Mouse (Mus musculus): ENCODE measurements at regions not wholly inside any gene's neighbourhood (a gene's known extent, or its start where the extent isn't known, plus 50 kb on each side); places are given as distances from the start of the nearest gene placed in this dataset.

DNA sequence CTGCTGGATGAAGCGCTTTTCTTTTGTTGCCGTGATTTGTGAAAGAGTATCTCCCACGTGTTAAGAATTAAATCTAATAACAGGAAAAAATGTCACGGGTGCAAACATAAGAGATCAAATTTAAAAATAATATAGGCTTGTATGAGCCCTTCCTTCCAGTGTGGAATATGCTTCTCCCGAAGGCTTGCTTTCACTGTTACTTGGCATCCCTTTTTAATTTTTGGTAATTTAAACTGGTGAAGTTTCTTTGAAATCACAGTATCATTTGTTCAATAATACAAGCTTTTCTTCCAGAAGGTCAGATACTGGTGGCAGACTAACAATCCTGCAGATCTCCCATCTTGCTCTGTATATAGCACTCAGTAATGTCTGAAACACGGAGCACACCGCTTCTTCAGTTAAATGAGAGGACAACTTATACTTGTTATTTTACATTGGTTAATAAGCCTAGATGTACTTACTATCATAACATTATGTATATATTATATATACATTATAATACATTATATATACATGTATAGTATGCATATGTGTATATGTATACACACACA lies 98.2 kb downstream of the Plk2 start:
- 34% methylated on average over 7 of the region's 7 CpGs for WGBS

DNA sequence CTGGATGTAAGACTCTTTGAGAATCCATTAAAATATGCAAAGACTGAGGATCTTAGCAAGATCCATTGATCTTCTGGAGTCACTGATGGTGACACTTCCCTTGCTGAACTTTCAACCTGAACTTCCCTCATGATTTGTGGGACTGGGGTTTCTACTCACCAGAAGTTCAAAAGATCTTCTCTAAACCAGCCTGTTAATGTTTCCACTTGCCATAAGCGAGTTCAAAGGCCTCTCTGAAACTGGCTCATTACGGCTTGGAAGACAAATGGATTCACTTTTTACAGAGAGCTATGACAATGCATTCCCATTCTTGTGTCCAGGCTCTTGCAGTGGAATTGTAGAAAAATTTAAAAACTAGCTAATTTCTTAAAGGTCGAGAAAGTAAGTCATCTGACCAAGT lies 102.6 kb downstream of the Plk2 start:
- H3K27me3 ChIP-seq (ENCODE audit: insufficient read depth, low read length): no peaks in the 10 kb centered on the region
- H3K9me3 ChIP-seq (ENCODE audit: low read length): no peaks in the 10 kb centered on the region
- H3K4me3 ChIP-seq (ENCODE audit: low read depth, low read length): no peak overlapping the region
- no peaks in the 10 kb centered on the region for H3K36me3 ChIP-seq (ENCODE audit: insufficient read depth, low read length)
- TF ChIP-seq CTCF (IDR thresholded peaks at IDR 0.05): no peak
- no peak overlapping the region for H3K27ac ChIP-seq (ENCODE audit: low read depth, low read length)
- DNase-seq (ENCODE audit: low spot score) (no peak), ATAC-seq (ENCODE audit: low FRiP score) (no peak)
- WGBS: 89% methylated on average over 3 of the region's 3 CpGs
- H3K4me2 ChIP-seq (ENCODE audit: low read depth, low read length, poor library complexity, severe bottlenecking): no peak overlapping the region
- H3K9ac ChIP-seq (replicated peaks; ENCODE audit: low read length, poor library complexity, severe bottlenecking): no peak overlapping the region
- H3K4me1 ChIP-seq (ENCODE audit: insufficient read depth, low read length): no peaks in the 10 kb centered on the region

More for the DNA sequence above, 98.2 kb downstream of the Plk2 start:
- no peaks in the 10 kb centered on the region for H3K36me3 ChIP-seq (ENCODE audit: insufficient read depth, low read length)
- no peaks in the 10 kb centered on the region for H3K4me1 ChIP-seq (ENCODE audit: insufficient read depth, low read length)
- 0 out of 2 replicates have a peak, but pooled peaks have one; percentile 41 for ATAC-seq (ENCODE audit: low FRiP score)
- no peak overlapping the region for H3K9ac ChIP-seq (replicated peaks; ENCODE audit: low read length, poor library complexity, severe bottlenecking)
- 0 out of 2 replicates have a peak overlapping the region, but pooled peaks have one; percentile 19 for H3K27ac ChIP-seq (ENCODE audit: low read depth, low read length)
- H3K9me3 ChIP-seq (ENCODE audit: low read length): no peaks in the 10 kb centered on the region
- H3K27me3 ChIP-seq (ENCODE audit: insufficient read depth, low read length): no peaks in the 10 kb centered on the region
- H3K4me3 ChIP-seq (ENCODE audit: low read depth, low read length): no peak overlapping the region
- TF ChIP-seq CTCF (IDR thresholded peaks at IDR 0.05): no peak
- no peak for DNase-seq (ENCODE audit: low spot score)
- peak overlapping the region; percentile 0; the same call in 1 of the 2 replicates for H3K4me2 ChIP-seq (ENCODE audit: low read depth, low read length, poor library complexity, severe bottlenecking)

GRCm38 (mm10) chr13:110507814-110508362 lies 113.0 kb downstream of the Plk2 start:
- Histone ChIP-seq H3K4me2 (ENCODE audit: low read depth, low read length, poor library complexity, severe bottlenecking) (no peak overlapping the region), H3K36me3 (ENCODE audit: insufficient read depth, low read length) (no peaks in the 10 kb centered on the region), H3K4me1 (ENCODE audit: insufficient read depth, low read length) (no peaks in the 10 kb centered on the region), H3K9me3 (ENCODE audit: low read length) (no peaks in the 10 kb centered on the region), H3K4me3 (ENCODE audit: low read depth, low read length) (no peak overlapping the region), H3K27ac (ENCODE audit: low read depth, low read length) (no peak overlapping the region), H3K27me3 (ENCODE audit: insufficient read depth, low read length) (no peaks in the 10 kb centered on the region), H3K9ac (replicated peaks; ENCODE audit: low read length, poor library complexity, severe bottlenecking) (no peak overlapping the region)
- ATAC-seq (ENCODE audit: low FRiP score) (no peak), DNase-seq (ENCODE audit: low spot score) (no peak)
- WGBS: 65% methylated on average over 1 of the region's 1 CpGs
- TF ChIP-seq CTCF (IDR thresholded peaks at IDR 0.05): no peak

DNA sequence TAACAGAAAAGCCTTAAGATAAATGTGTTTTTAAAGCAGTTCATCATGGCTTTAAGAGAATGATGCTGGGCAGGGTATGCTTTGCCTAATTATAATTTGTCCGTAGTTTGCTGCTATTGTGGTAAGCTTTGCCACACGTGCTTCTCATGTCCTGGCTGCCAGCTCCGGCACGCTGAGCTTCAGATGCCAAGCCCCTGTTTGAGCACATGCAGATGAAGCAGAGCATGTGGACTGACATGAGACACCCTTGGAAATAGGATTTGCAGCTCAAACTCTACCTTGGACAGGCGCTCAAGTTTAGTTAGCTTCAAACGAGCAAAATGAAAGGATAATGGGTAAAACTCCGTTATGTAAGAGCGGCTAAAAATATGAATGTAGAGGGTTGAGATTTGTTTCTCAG lies 123.1 kb downstream of the Plk2 start:
- no peaks in the 10 kb centered on the region for H3K36me3 ChIP-seq (ENCODE audit: insufficient read depth, low read length)
- H3K9me3 ChIP-seq (ENCODE audit: low read length): no peaks in the 10 kb centered on the region
- no peak overlapping the region for H3K4me3 ChIP-seq (ENCODE audit: low read depth, low read length)
- H3K27ac ChIP-seq (ENCODE audit: low read depth, low read length): no peak overlapping the region
- no peak for TF ChIP-seq CTCF (IDR thresholded peaks at IDR 0.05)
- H3K4me2 ChIP-seq (ENCODE audit: low read depth, low read length, poor library complexity, severe bottlenecking): no peak overlapping the region
- ATAC-seq (ENCODE audit: low FRiP score) (no peak), DNase-seq (ENCODE audit: low spot score) (no peak)
- no peaks in the 10 kb centered on the region for H3K4me1 ChIP-seq (ENCODE audit: insufficient read depth, low read length)
- H3K27me3 ChIP-seq (ENCODE audit: insufficient read depth, low read length): no peaks in the 10 kb centered on the region
- 83% methylated on average over 8 of the region's 8 CpGs for WGBS
- H3K9ac ChIP-seq (replicated peaks; ENCODE audit: low read length, poor library complexity, severe bottlenecking): no peak overlapping the region

DNA sequence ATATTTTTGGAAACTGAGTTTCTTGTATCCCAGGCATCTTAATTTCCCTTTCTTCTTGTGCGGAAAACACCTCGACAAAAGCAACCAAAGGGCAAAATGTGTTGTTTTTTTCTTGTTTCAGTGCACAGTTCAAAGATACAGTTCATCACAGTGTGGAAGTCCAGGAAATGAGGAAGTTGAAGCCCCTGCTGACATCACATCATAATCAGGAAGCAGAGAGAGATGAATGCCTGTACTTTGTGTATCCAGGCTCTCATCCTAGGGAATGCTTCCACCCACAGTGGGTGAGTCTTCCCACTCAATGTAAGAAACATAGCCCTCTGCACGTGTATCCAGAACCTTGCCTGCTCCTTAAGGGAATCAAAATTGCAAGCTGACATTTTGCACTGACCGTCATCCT lies 128.1 kb downstream of the Plk2 start:
- Histone ChIP-seq H3K27ac (ENCODE audit: low read depth, low read length) (no peak overlapping the region), H3K9me3 (ENCODE audit: low read length) (no peaks in the 10 kb centered on the region), H3K4me1 (ENCODE audit: insufficient read depth, low read length) (no peaks in the 10 kb centered on the region), H3K9ac (replicated peaks; ENCODE audit: low read length, poor library complexity, severe bottlenecking) (no peak overlapping the region), H3K36me3 (ENCODE audit: insufficient read depth, low read length) (no peaks in the 10 kb centered on the region), H3K27me3 (ENCODE audit: insufficient read depth, low read length) (no peaks in the 10 kb centered on the region), H3K4me3 (ENCODE audit: low read depth, low read length) (no peak overlapping the region), H3K4me2 (ENCODE audit: low read depth, low read length, poor library complexity, severe bottlenecking) (no peak overlapping the region)
- DNase-seq (ENCODE audit: low spot score) (no peak), ATAC-seq (ENCODE audit: low FRiP score) (no peak)
- WGBS: 92% methylated on average over 4 of the region's 4 CpGs
- no peak for TF ChIP-seq CTCF (IDR thresholded peaks at IDR 0.05)

- H3K4me3 ChIP-seq (ENCODE audit: low read depth, low read length): no peak overlapping the region
- DNase-seq (ENCODE audit: low spot score): no peak
- H3K27ac ChIP-seq (ENCODE audit: low read depth, low read length): no peak overlapping the region
- 81% methylated on average over 3 of the region's 3 CpGs for WGBS
- no peaks in the 10 kb centered on the region for H3K9me3 ChIP-seq (ENCODE audit: low read length)
- no peaks in the 10 kb centered on the region for H3K27me3 ChIP-seq (ENCODE audit: insufficient read depth, low read length)
- no peak for TF ChIP-seq CTCF (IDR thresholded peaks at IDR 0.05)
- no peak for ATAC-seq (ENCODE audit: low FRiP score)
- no peak overlapping the region for H3K4me2 ChIP-seq (ENCODE audit: low read depth, low read length, poor library complexity, severe bottlenecking)
- H3K36me3 ChIP-seq (ENCODE audit: insufficient read depth, low read length): no peaks in the 10 kb centered on the region
- H3K9ac ChIP-seq (replicated peaks; ENCODE audit: low read length, poor library complexity, severe bottlenecking): no peak overlapping the region
- H3K4me1 ChIP-seq (ENCODE audit: insufficient read depth, low read length): no peaks in the 10 kb centered on the region
Measured at GRCm38 (mm10) chr13:110527681-110528080, 132.8 kb downstream of the Plk2 start.
